Mouse (Mus musculus) ES-E14 (cell line): Measurements from ENCODE around the gene Ydjc.

Experiments used
- CHD2 ChIP-seq: IDR thresholded peaks from 2 replicates; pipeline ENCODE4 v1.6.1; 2014; ENCODE audit warnings: mild to moderate bottlenecking, low read depth, low read length, inconsistent platforms
- MAFK ChIP-seq: IDR thresholded peaks from 2 replicates; pipeline ENCODE4 v1.6.1; 2014; ENCODE audit warnings: mild to moderate bottlenecking, low read depth, low read length, inconsistent platforms; ENCODE audit not compliant: insufficient read depth

DNA sequence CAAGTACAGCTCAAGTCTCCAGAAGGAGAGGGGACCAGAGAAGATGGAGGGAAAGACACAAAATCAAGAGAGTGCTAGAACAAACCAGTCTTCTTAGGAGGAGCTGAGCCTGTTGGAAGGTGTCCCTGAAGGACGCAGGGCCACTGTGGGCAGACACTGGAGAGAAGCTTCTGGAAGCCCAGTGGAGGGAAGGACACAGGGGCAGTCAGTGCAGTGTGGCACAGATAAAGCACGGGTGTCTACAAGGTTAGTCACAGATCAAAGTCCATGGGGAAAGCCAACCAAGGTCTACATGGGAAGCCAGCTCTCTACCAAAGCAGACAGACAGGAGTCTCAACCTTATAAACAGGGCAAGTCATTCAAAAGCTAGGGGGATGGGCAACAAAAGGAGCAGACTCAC, 31.3 kb downstream of the Ydjc start:
- TF ChIP-seq MAFK (no peak), CHD2 (no peak)
